Mouse (Mus musculus): ENCODE data around the gene AU021092. TPM values are rescaled to one million over a fixed set of nuclear protein-coding genes. Genes with fewer than 3 reads are reported as not detected.
"Not testable (repeated sequence)": the region's sequence is repeated elsewhere in the genome, so short reads cannot be mapped to it uniquely, and the experiment has no call there.

The AU021092 gene
- polyA plus RNA-seq, 1 experiment, result 6.1 TPM

DNA sequence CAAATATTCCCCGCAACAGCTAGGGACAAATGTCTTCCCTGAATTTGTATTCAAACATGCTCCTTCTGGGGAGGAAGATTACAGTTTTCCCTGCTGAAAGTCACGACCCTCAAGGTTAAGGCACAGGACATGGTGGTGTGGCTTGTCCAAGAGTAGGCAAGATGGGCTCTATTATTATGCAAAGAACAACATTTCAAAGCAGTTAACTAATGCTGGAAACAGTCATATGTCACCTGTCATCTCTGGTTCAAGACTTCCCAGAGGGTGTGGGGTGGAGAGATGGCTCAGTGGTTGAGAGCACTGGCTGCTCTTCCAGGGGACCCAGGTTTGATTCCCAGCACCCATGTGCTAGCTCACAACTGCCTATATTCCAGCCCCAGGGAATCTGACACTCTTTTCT is 30.2 kb upstream of the AU021092 start:
- Histone ChIP-seq H3K27ac (ENCODE audit: insufficient read depth, low read length) (no peak overlapping the region), H3K4me3 (replicated peaks; ENCODE audit: insufficient read depth, low read depth, low read length) (no peak overlapping the region), H3K27me3 (ENCODE audit: control insufficient read depth, insufficient read depth, low read length) (no peaks in the 10 kb centered on the region), H3K4me1 (ENCODE audit: control insufficient read depth, insufficient read depth, low read length) (no peaks in the 10 kb centered on the region)
- TF ChIP-seq CTCF (IDR thresholded peaks at IDR 0.05; ENCODE audit: borderline replicate concordance, insufficient read depth, low read depth, low read length), result no peak
- TF ChIP-seq POLR2A (IDR thresholded peaks at IDR 0.05; ENCODE audit: borderline replicate concordance, insufficient read depth, low read length), result no peak
- no peak for DNase-seq
- 92% methylated on average over 2 of the region's 2 CpGs for WGBS

DNA sequence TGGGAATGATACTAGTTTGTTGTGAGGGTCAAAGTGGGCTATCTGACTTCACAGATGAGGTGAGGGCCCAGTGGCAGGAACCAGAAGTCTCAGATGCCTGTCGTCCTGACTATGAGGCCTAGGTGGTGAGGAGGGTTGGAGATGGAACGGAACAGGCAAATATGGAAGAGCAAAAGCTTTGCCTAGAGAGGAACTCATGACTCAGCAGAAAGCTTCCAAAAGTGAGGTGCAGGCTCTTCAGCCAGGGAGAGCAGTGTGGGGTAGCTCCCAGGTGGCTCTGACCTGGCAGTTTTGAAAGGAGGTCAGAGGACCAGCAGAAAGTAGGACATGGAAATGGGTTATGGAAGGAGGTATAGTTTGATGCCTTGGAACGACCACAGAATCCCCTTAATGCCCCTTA is 28.8 kb upstream of the AU021092 start:
- Histone ChIP-seq H3K4me1 (ENCODE audit: control insufficient read depth, insufficient read depth, low read length) (no peaks in the 10 kb centered on the region), H3K27ac (ENCODE audit: insufficient read depth, low read length) (no peak overlapping the region), H3K27me3 (ENCODE audit: control insufficient read depth, insufficient read depth, low read length) (no peaks in the 10 kb centered on the region), H3K4me3 (replicated peaks; ENCODE audit: insufficient read depth, low read depth, low read length) (no peak overlapping the region)
- TF ChIP-seq POLR2A (IDR thresholded peaks at IDR 0.05; ENCODE audit: borderline replicate concordance, insufficient read depth, low read length) (no peak), CTCF (IDR thresholded peaks at IDR 0.05; ENCODE audit: borderline replicate concordance, insufficient read depth, low read depth, low read length) (no peak)
- DNase-seq, result no peak
- WGBS, result 88% methylated on average over 3 of the region's 3 CpGs

DNA sequence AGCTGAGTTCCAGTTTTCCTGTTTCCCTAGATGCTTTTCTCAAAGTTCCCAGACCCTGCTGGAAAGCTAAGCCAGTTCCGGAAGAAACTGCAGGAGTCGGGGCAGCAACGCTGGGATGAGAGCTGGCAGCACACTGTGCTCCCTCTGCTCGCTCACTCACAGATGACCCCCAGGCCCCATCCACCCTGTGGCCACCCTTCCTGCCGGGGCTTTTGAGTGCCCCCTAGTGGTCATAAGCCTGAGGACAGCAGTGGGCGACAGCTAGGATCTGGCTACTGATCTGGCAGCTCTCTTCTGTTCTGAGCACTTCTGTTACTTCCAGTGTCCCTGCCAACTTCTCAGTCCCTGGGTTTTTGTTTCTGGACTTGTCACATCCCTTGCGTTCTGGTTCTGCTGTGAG is 22.3 kb upstream of the AU021092 start:
- peak; percentile 70; the same call in 1 of the 2 replicates for TF ChIP-seq CTCF (IDR thresholded peaks at IDR 0.05; ENCODE audit: borderline replicate concordance, insufficient read depth, low read depth, low read length)
- TF ChIP-seq POLR2A (IDR thresholded peaks at IDR 0.05; ENCODE audit: borderline replicate concordance, insufficient read depth, low read length), result no peak
- H3K4me3 ChIP-seq (replicated peaks; ENCODE audit: insufficient read depth, low read depth, low read length), result no peak overlapping the region
- peak; percentile 31 to 51 for DNase-seq
- H3K27ac ChIP-seq (ENCODE audit: insufficient read depth, low read length), result no peak overlapping the region
- WGBS, result 10% methylated on average over 7 of the region's 7 CpGs
- H3K4me1 ChIP-seq (ENCODE audit: control insufficient read depth, insufficient read depth, low read length), result no peaks in the 10 kb centered on the region
- no peaks in the 10 kb centered on the region for H3K27me3 ChIP-seq (ENCODE audit: control insufficient read depth, insufficient read depth, low read length)

DNA sequence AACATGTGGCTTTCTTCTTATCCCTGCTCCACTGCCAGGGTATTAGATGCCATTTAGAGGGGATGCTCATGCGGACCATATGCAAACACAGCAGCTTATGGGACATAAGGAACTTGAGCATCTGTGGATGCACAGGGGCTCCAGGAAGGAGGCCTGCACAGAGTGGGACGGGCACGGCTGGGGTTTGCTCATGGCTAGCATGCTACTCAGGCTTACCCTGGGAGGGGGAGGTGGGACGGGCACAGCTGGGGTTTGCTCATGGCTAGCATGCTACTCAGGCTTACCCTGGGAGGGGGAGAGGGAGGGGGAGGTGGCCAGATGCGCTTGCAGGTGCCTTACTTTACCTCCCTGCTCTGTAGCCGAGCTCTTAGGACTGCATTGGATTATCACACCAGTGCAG is 20.8 kb upstream of the AU021092 start:
- H3K4me3 ChIP-seq (replicated peaks; ENCODE audit: insufficient read depth, low read depth, low read length), result no peak overlapping the region
- DNase-seq, result no peak
- H3K4me1 ChIP-seq (ENCODE audit: control insufficient read depth, insufficient read depth, low read length), result no peaks in the 10 kb centered on the region
- H3K27me3 ChIP-seq (ENCODE audit: control insufficient read depth, insufficient read depth, low read length), result no peaks in the 10 kb centered on the region
- TF ChIP-seq CTCF (IDR thresholded peaks at IDR 0.05; ENCODE audit: borderline replicate concordance, insufficient read depth, low read depth, low read length) (no peak), POLR2A (IDR thresholded peaks at IDR 0.05; ENCODE audit: borderline replicate concordance, insufficient read depth, low read length) (no peak)
- WGBS, result 81% methylated on average over 6 of the region's 6 CpGs
- no peak overlapping the region for H3K27ac ChIP-seq (ENCODE audit: insufficient read depth, low read length)

DNA sequence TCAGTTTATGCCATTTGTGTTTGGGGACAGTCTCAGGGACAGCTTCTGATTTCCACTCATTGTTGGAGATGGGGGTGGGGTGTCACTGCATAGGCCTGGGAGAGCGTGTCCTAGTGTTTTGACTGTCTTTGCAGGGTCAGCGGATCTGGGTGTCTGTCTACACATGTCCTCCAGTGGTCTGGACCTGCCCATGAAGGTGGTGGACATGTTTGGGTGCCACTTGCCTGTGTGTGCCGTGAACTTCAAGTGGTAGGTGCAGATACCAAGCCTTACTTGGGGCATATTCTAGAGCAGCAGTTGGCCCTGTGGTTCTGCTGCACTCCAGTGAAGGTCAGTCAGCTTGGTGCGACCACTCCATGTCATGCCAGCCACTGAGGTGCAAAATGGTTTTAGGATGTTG is 20.3 kb upstream of the AU021092 start:
- 93% methylated on average over 4 of the region's 4 CpGs for WGBS
- Histone ChIP-seq H3K4me1 (ENCODE audit: control insufficient read depth, insufficient read depth, low read length) (no peaks in the 10 kb centered on the region), H3K27ac (ENCODE audit: insufficient read depth, low read length) (no peak overlapping the region), H3K4me3 (replicated peaks; ENCODE audit: insufficient read depth, low read depth, low read length) (no peak overlapping the region), H3K27me3 (ENCODE audit: control insufficient read depth, insufficient read depth, low read length) (no peaks in the 10 kb centered on the region)
- TF ChIP-seq CTCF (IDR thresholded peaks at IDR 0.05; ENCODE audit: borderline replicate concordance, insufficient read depth, low read depth, low read length) (no peak), POLR2A (IDR thresholded peaks at IDR 0.05; ENCODE audit: borderline replicate concordance, insufficient read depth, low read length) (no peak)
- no peak for DNase-seq

DNA sequence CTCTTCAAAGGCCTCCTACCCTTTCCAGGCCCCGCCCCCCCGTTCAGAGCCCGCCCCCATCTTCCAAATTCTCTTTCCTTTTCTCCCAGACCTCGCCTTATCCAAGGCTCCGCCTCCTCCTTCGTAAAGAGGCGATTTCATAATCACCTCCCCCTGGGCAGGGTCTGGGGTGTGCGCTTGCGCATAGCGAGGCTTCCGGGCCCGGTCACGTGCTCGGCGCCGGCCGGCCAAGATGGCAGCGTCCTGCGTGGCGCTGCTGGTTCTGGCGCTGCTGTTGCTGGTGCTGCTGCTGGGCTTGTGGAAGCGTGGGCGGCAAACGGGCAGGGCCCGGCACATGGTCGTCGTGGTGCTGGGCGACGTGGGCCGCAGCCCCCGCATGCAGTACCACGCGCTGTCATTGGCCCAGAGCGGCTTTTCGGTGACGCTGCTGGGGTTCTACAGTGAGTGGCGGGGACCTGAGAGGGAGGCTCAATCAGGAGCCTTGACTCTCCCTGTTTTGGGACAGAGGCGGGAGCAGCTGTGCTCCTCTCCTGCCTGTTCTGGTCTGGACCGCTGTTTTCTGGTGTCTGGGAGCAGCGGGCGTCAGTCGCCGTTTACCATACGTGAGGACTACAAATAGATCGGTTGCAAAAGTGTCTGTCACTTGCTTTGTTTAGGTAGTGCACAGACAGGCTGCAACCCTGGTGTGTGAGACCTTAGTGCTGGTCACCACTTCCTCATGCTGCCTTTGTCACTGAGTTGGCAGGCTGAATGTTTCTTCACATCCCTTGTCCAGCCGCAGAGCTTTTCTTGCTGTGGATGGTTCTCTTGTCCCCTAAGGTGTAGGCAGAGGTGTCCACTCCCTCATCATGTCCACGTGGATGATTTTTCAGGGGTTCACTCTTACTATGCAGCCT is 11.6 kb upstream of the AU021092 start, which contains the start of gene Alg1:
Gene Alg1, plus strand, starts transcription at position 204 of the 896 bp plus-strand sequence.
- Histone ChIP-seq H3K27ac (ENCODE audit: insufficient read depth, low read length) (peak within 1 kb of the TSS; percentile 5; the same call in 1 of the 2 replicates), H3K4me1 (ENCODE audit: control insufficient read depth, insufficient read depth, low read length) (0 out of 2 replicates have a peak, but pooled peaks cover 3% of the 10 kb centered on the region), H3K27me3 (ENCODE audit: control insufficient read depth, insufficient read depth, low read length) (no peaks in the 10 kb centered on the region), H3K4me3 (replicated peaks; ENCODE audit: insufficient read depth, low read depth, low read length) (peak within 1 kb of the TSS; percentile 60)
- TF ChIP-seq CTCF (IDR thresholded peaks at IDR 0.05; ENCODE audit: borderline replicate concordance, insufficient read depth, low read depth, low read length) (no peak), POLR2A (IDR thresholded peaks at IDR 0.05; ENCODE audit: borderline replicate concordance, insufficient read depth, low read length) (peak; percentile 100)
- DNase-seq, result peak; percentile 93 to 94
- WGBS, result 1% methylated on average over 47 of the region's 47 CpGs

DNA sequence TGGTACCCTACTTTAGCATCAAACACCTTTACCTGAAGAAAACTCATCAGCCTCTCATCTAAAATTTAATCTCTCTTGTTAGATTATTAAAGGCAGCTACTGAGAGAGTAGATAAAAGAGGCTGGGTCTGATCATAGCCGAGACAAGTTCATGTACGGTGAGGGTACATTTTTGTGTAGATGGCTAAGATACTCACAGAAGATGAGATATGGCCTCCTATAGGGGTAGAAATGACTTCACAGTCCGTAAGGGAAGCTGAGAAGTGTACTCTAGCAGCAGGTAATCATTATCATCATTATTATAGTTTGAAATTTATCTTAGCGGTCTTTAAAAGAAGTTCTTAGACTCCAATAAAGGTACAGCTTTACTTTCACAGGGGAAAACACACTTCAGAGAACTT is 10.9 kb upstream of the AU021092 start:
- no peak for TF ChIP-seq POLR2A (IDR thresholded peaks at IDR 0.05; ENCODE audit: borderline replicate concordance, insufficient read depth, low read length)
- no peak for TF ChIP-seq CTCF (IDR thresholded peaks at IDR 0.05; ENCODE audit: borderline replicate concordance, insufficient read depth, low read depth, low read length)
- H3K27ac ChIP-seq (ENCODE audit: insufficient read depth, low read length), result no peak overlapping the region
- no peaks in the 10 kb centered on the region for H3K27me3 ChIP-seq (ENCODE audit: control insufficient read depth, insufficient read depth, low read length)
- H3K4me3 ChIP-seq (replicated peaks; ENCODE audit: insufficient read depth, low read depth, low read length), result peak overlapping the region; percentile 60
- 0 out of 2 replicates have a peak, but pooled peaks cover 3% of the 10 kb centered on the region for H3K4me1 ChIP-seq (ENCODE audit: control insufficient read depth, insufficient read depth, low read length)
- 71% methylated on average over 4 of the region's 4 CpGs for WGBS
- no peak for DNase-seq

DNA sequence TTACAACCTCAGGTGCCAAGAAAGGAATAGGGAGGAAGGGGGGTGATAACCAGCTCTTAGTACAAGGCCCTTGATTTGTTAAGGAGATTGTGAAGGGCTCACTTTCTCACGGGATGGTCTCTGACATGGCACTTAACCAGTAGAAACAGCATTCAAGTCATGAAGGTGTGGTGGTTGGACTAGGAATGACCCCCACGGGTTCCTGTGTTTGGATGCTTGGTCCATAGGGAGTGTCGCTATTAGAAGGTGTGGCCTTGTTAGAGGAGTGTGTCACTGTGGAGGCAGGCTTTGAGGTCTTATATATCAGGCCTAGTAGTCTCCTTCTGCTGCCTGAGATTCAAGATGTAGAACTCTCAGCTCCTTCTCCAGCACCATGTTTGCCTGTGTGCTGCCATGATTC is 6.0 kb upstream of the AU021092 start:
- H3K4me3 ChIP-seq (replicated peaks; ENCODE audit: insufficient read depth, low read depth, low read length); H3K27ac ChIP-seq (ENCODE audit: insufficient read depth, low read length); H3K27me3 ChIP-seq (ENCODE audit: control insufficient read depth, insufficient read depth, low read length); H3K4me1 ChIP-seq (ENCODE audit: control insufficient read depth, insufficient read depth, low read length); DNase-seq: not testable (repeated sequence)
- 87% methylated on average over 3 of the region's 3 CpGs for WGBS

DNA sequence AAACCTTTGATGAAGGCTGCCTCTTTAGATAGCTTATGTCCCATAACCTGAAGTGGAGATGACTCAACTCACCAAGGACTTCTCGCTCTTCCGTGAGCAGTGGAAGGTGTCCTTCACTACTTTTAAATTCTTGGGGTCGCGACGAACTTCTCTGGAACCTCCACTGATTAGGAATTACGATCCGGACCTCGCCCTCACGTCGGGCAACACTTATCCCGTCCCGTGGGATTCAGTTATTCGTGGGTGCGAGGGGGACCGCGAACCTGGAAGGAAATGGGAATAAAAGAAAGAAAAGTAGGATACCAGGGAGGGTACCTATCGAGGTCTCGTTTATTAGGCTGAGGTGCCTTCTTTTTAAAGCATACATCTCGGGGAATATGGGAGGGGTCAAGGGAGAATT is 5.4 kb upstream of the AU021092 start:
- not testable (repeated sequence) for H3K27me3 ChIP-seq (ENCODE audit: control insufficient read depth, insufficient read depth, low read length); H3K27ac ChIP-seq (ENCODE audit: insufficient read depth, low read length); H3K4me1 ChIP-seq (ENCODE audit: control insufficient read depth, insufficient read depth, low read length); H3K4me3 ChIP-seq (replicated peaks; ENCODE audit: insufficient read depth, low read depth, low read length); DNase-seq
- 82% methylated on average over 19 of the region's 19 CpGs for WGBS

DNA sequence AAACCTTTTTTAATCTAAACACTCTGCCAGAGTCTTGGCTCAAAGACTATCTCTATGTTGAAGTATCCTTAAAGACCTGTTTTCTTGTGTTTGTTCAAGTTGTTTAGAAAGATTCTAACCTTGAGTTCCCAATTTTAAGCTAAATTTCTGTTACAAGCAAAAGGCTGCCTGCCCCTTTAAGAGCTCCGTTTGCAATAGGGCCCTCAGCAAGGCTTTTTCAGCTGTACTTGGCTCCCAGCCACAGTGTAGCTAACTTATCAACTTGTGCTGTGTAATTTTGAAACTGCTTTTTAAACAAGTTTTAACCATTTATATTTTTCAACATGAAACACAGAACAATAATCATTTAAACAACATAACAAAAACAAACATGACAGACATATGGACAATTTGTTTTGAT is 4.4 kb upstream of the AU021092 start:
- 4% methylated on average over 1 of the region's 1 CpGs for WGBS
- H3K4me3 ChIP-seq (replicated peaks; ENCODE audit: insufficient read depth, low read depth, low read length); H3K4me1 ChIP-seq (ENCODE audit: control insufficient read depth, insufficient read depth, low read length); H3K27me3 ChIP-seq (ENCODE audit: control insufficient read depth, insufficient read depth, low read length); DNase-seq; H3K27ac ChIP-seq (ENCODE audit: insufficient read depth, low read length): not testable (repeated sequence)

Data from cerebellum, adult 2 months (tissue).